Mouse (Mus musculus): ENCODE measurements around the gene Cklf.

DNA sequence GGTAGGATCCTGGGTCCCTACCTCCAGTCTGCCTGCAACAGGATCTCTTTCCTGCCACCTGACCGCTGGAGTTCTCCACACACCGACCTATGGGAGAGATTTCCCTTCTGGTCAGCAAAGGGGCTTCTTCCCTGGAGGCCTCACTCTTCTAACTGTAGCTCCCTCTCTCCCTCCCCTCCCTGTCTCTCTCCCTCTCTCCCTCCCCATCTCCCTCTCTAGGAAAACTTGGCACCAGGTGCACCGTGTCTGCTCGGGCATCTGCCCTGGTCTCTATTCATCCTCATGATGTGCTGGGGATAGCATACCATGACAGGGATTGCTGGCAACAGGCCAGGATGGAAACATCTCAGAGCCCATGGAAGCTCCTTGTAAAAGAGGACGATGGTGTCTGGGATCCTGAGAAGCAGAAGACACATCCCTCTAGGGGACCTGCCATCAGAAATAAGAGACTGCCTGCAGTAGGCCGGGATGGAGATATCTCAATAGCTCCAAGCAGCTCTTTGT is 18.3 kb downstream of the Cklf start:
- TF ChIP-seq POLR2A (IDR thresholded peaks at IDR 0.05; ENCODE audit: borderline replicate concordance, insufficient read depth, low read length) (no peak), CTCF (IDR thresholded peaks at IDR 0.05; ENCODE audit: borderline replicate concordance, insufficient read depth, low read depth, low read length) (no peak)

Data from cerebellum, adult 2 months (tissue).